Mouse (Mus musculus): ENCODE results near the gene Chst7.

- no peak for TF ChIP-seq GATA1 (IDR thresholded peaks at IDR 0.05; ENCODE audit: borderline replicate concordance, low read length)
- no peak for TF ChIP-seq FLI1 (IDR thresholded peaks at IDR 0.05; ENCODE audit: low read length)
Measured at GRCm38 (mm10) chrX:20059381-20059971, at the start of gene Chst7.
